In the genomic region with DNA sequence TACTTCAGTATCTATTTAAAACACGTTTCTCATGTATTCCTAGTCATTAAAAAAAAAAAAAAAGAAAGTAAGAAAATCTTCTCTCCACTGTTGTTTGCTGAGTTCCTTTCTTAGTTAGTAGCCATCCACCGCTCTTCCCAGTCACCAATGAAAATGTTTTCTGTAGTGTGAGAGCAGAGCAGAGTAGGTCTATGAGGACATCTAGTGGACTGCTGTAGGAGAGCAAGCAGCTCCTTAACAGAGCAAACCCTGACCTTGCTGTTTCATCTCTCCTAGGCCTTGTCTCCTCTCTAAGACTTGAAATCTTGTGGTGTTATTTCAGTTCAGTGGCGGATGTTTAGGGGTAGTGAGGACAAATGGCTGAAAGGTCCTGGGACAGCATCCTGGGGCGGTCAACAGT, we compare ENCODE assay signal across 8 mouse cellular contexts.
DNase-seq lines count a peak whose midpoint lies in the region; ATAC-seq and TF ChIP-seq lines count a peak whose summit lies in the region.

No protein-coding gene starts in this region.

- peak; percentile 32 to 35 for DNase-seq in cerebellum, postnatal 14 days
- no peak for DNase-seq in cerebellum, adult 11-12 months
- DNase-seq in 3T3-L1 (ENCODE audit: low read depth, low spot score): peak; percentile 63
- DNase-seq in kidney, postnatal 0 days (ENCODE audit: low spot score): peak; percentile 89
- DNase-seq in retina, embryonic 14.5 days (ENCODE audit: low spot score): peak; percentile 81
- DNase-seq in gastrocnemius, postnatal 14 days: no peak

- no peak overlapping the region for H3K9ac ChIP-seq in kidney, postnatal 0 days (ENCODE audit: low read depth, low read length)

- no peak overlapping the region for H3K4me2 ChIP-seq in kidney, postnatal 0 days (ENCODE audit: low read length)

- H3K4me1 ChIP-seq in kidney, postnatal 0 days (replicated peaks; ENCODE audit: insufficient read depth, low read length): no peaks in the 10 kb centered on the region

- H3K36me3 ChIP-seq in kidney, postnatal 0 days (ENCODE audit: insufficient read depth, low read length): no peaks in the 10 kb centered on the region

- 16% methylated on average over 4 of the region's 4 CpGs for WGBS in kidney, postnatal 0 days

- no peaks in the 10 kb centered on the region for H3K27me3 ChIP-seq in kidney, postnatal 0 days (ENCODE audit: insufficient read depth, low read length)

- no peak overlapping the region for H3K4me3 ChIP-seq in kidney, postnatal 0 days (replicated peaks; ENCODE audit: low read depth, low read length)

- no peaks in the 10 kb centered on the region for H3K9me3 ChIP-seq in kidney, postnatal 0 days (replicated peaks; ENCODE audit: low read length)

- peak; percentile 87; the same call in 1 of the 2 replicates for ATAC-seq in common myeloid progenitor, adult 5-6 weeks (replicated peaks; ENCODE audit: low read depth, poor library complexity, severe bottlenecking)
- ATAC-seq in kidney, postnatal 0 days (replicated peaks; ENCODE audit: low FRiP score, low read depth): no peak
- no peak for ATAC-seq in monocyte, adult 5-6 weeks (replicated peaks; ENCODE audit: insufficient number of reproducible peaks, low FRiP score, low TSS enrichment, poor library complexity, severe bottlenecking)

- intact Hi-C loops in gastrocnemius, postnatal 14 days (cut with DNase I; ENCODE audit: low total_unique reads): no loop called here

- TF ChIP-seq CTCF in kidney, postnatal 0 days (IDR thresholded peaks at IDR 0.05; ENCODE audit: low read depth): peak; percentile 89

- H3K27ac ChIP-seq in kidney, postnatal 0 days: no peak overlapping the region

Comparison
In these comparisons a context has a peak if more than half of its experiments do, and no peak if none do; other contexts are left out.
1. DNase-seq: peak in cerebellum, postnatal 14 days (2 of 2), 3T3-L1 (single experiment), kidney, postnatal 0 days (single experiment) and retina, embryonic 14.5 days (single experiment); none in cerebellum, adult 11-12 months (single experiment) and gastrocnemius, postnatal 14 days (single experiment).